Mouse (Mus musculus) liver, embryonic 15.5 days (tissue): ENCODE data around the gene Zg16. TPM values are rescaled to one million over a fixed set of nuclear protein-coding genes. Genes with fewer than 3 reads are reported as not detected.

ENCODE experiments used
- ATAC-seq: fragments of 200-750 bp; cut with Nextera tagmentation; 2 replicates; pipeline ENCODE4 v1.8.0; 2017; ENCODE audit warnings: moderate number of reproducible peaks, mild to moderate bottlenecking, moderate library complexity; ENCODE audit not compliant: insufficient read depth
- H3K27ac ChIP-seq: fragments of 300-500 bp; sonication (generic); replicated peaks from 2 replicates; pipeline ENCODE4 v1.5.1; 2015; ENCODE audit warnings: mild to moderate bottlenecking, inconsistent platforms
- H3K27me3 ChIP-seq: fragments of 300-500 bp; sonication (generic); 2 replicates; pipeline ENCODE4 v1.6.1; 2015; ENCODE audit warnings: mild to moderate bottlenecking, inconsistent platforms
- H3K36me3 ChIP-seq: fragments of 300-500 bp; sonication (generic); replicated peaks from 2 replicates; pipeline ENCODE4 v1.6.1; 2015; ENCODE audit warnings: moderate library complexity, mild to moderate bottlenecking, inconsistent platforms
- H3K4me1 ChIP-seq: fragments of 300-500 bp; sonication (generic); replicated peaks from 2 replicates; pipeline ENCODE4 v1.6.1; 2015; ENCODE audit warnings: inconsistent platforms
- H3K4me2 ChIP-seq: fragments of 300-500 bp; sonication (generic); 2 replicates; pipeline ENCODE4 v1.6.1; 2015; ENCODE audit warnings: moderate library complexity, mild to moderate bottlenecking, inconsistent platforms
- H3K4me3 ChIP-seq: fragments of 300-500 bp; sonication (generic); replicated peaks from 2 replicates; pipeline ENCODE4 v1.5.1; 2015; ENCODE audit warnings: mild to moderate bottlenecking, inconsistent platforms
- H3K9ac ChIP-seq: fragments of 300-500 bp; sonication (generic); 2 replicates; pipeline ENCODE4 v1.6.1; 2015; ENCODE audit warnings: moderate library complexity, mild to moderate bottlenecking, inconsistent platforms
- H3K9me3 ChIP-seq: fragments of 300-500 bp; sonication (generic); replicated peaks from 2 replicates; pipeline ENCODE4 v1.6.1; 2016; ENCODE audit warnings: inconsistent platforms
- WGBS: fragments of 180-500 bp; shearing (Covaris S2); methylation state at CpG from one replicate; pipeline ENCODE4 v1.1.7; 2015; ENCODE audit warnings: mixed read lengths; ENCODE audit not compliant: insufficient replicate concordance; 5-methylcytosine and 5-hydroxymethylcytosine counted together
- polyA plus RNA-seq: library from polyadenylated mRNA; unstranded; fragments of >200 nt; fragmentation: Nextera tagmentation; extraction: Ambion mirVana; gene quantifications from 2 replicates; pipeline ENCODE4 v1.2.1, GENCODE M21; 2015

The Zg16 gene
- polyA plus RNA-seq, 1 experiment from 2014 or later, result 0.33 TPM

GRCm38 (mm10) chr7:127013385-127013784, 73.7 kb downstream of the Zg16 start:
- Histone ChIP-seq H3K36me3 (peaks cover 16% of the 10 kb centered on the region), H3K9me3 (no peaks in the 10 kb centered on the region), H3K9ac (no peak overlapping the region), H3K4me2 (peak overlapping the region; percentile 96), H3K4me1 (peaks cover 74% of the 10 kb centered on the region), H3K27me3 (no peaks in the 10 kb centered on the region), H3K27ac (no peak overlapping the region; the same call in 1 of the 2 replicates), H3K4me3 (peak overlapping the region; percentile 64)
- no peak for ATAC-seq
- 76% methylated on average over 6 of the region's 6 CpGs for WGBS

GRCm38 (mm10) chr7:127012845-127013244, 74.3 kb downstream of the Zg16 start:
- no peak for ATAC-seq
- Histone ChIP-seq H3K9ac (no peak overlapping the region), H3K27me3 (no peaks in the 10 kb centered on the region), H3K4me2 (0 out of 2 replicates have a peak overlapping the region, but pooled peaks have one; percentile 96), H3K27ac (no peak overlapping the region; the same call in 1 of the 2 replicates), H3K36me3 (peaks cover 16% of the 10 kb centered on the region), H3K4me3 (no peak overlapping the region), H3K4me1 (peaks cover 74% of the 10 kb centered on the region), H3K9me3 (no peaks in the 10 kb centered on the region)
- 87% methylated on average over 10 of the region's 10 CpGs for WGBS

GRCm38 (mm10) chr7:127012374-127012773, 74.8 kb downstream of the Zg16 start:
- no peak for ATAC-seq
- H3K4me1 ChIP-seq, result peaks cover 74% of the 10 kb centered on the region
- H3K27me3 ChIP-seq, result no peaks in the 10 kb centered on the region
- no peak overlapping the region for H3K4me3 ChIP-seq
- no peak overlapping the region for H3K4me2 ChIP-seq
- H3K9me3 ChIP-seq, result no peaks in the 10 kb centered on the region
- peaks cover 16% of the 10 kb centered on the region for H3K36me3 ChIP-seq
- H3K9ac ChIP-seq, result no peak overlapping the region
- H3K27ac ChIP-seq, result 0 out of 2 replicates have a peak overlapping the region, but pooled peaks have one; percentile 34
- WGBS, result 67% methylated on average over 6 of the region's 6 CpGs

- Histone ChIP-seq H3K9ac (no peak overlapping the region), H3K27ac (peak overlapping the region; percentile 34; the same call in 1 of the 2 replicates), H3K9me3 (no peaks in the 10 kb centered on the region), H3K4me2 (no peak overlapping the region), H3K4me1 (peaks cover 76% of the 10 kb centered on the region), H3K4me3 (no peak overlapping the region), H3K36me3 (peaks cover 16% of the 10 kb centered on the region), H3K27me3 (no peaks in the 10 kb centered on the region)
- ATAC-seq, result no peak
- WGBS, result 65% methylated on average over 2 of the region's 2 CpGs
Measured at GRCm38 (mm10) chr7:127011717-127012116, 75.4 kb downstream of the Zg16 start.

- Histone ChIP-seq H3K4me3 (no peak overlapping the region), H3K27ac (peak overlapping the region; percentile 34; the same call in 1 of the 2 replicates), H3K4me2 (no peak overlapping the region), H3K4me1 (peaks cover 77% of the 10 kb centered on the region), H3K9ac (no peak overlapping the region), H3K27me3 (no peaks in the 10 kb centered on the region), H3K9me3 (no peaks in the 10 kb centered on the region), H3K36me3 (peaks cover 16% of the 10 kb centered on the region)
- 74% methylated on average over 2 of the region's 2 CpGs for WGBS
- no peak for ATAC-seq
Measured at GRCm38 (mm10) chr7:127011051-127011450, 76.1 kb downstream of the Zg16 start.

GRCm38 (mm10) chr7:127009307-127010085, 77.6 kb downstream of the Zg16 start:
- no peak overlapping the region for H3K9ac ChIP-seq
- WGBS, result 70% methylated on average over 17 of the region's 17 CpGs

GRCm38 (mm10) chr7:127008239-127009019, 78.7 kb downstream of the Zg16 start:
- H3K4me2 ChIP-seq, result peak overlapping the region; percentile 55
- peak overlapping the region; percentile 88 for H3K27ac ChIP-seq
- no peaks in the 10 kb centered on the region for H3K9me3 ChIP-seq
- peak; percentile 91 for ATAC-seq
- peaks cover 55% of the 10 kb centered on the region for H3K4me1 ChIP-seq
- H3K36me3 ChIP-seq, result peaks cover 5% of the 10 kb centered on the region; the same call in 1 of the 2 replicates
- WGBS, result 29% methylated on average over 9 of the region's 9 CpGs
- H3K9ac ChIP-seq, result peak overlapping the region; percentile 41
- H3K27me3 ChIP-seq, result no peaks in the 10 kb centered on the region
- peak overlapping the region; percentile 9; the same call in 1 of the 2 replicates for H3K4me3 ChIP-seq

More at GRCm38 (mm10) chr7:127009307-127010085, 77.6 kb downstream of the Zg16 start:
- no peak overlapping the region for H3K4me3 ChIP-seq
- no peaks in the 10 kb centered on the region for H3K9me3 ChIP-seq
- H3K4me2 ChIP-seq, result peak overlapping the region; percentile 55; the same call in 1 of the 2 replicates
- peaks cover 66% of the 10 kb centered on the region for H3K4me1 ChIP-seq
- H3K27ac ChIP-seq, result peak overlapping the region; percentile 88
- peaks cover 5% of the 10 kb centered on the region; the same call in 1 of the 2 replicates for H3K36me3 ChIP-seq
- H3K27me3 ChIP-seq, result no peaks in the 10 kb centered on the region
- ATAC-seq, result no peak

- no peak overlapping the region for H3K4me3 ChIP-seq
- H3K9ac ChIP-seq, result no peak overlapping the region
- ATAC-seq, result no peak
- no peaks in the 10 kb centered on the region for H3K27me3 ChIP-seq
- WGBS, result 79% methylated on average over 6 of the region's 6 CpGs
- no peaks in the 10 kb centered on the region for H3K9me3 ChIP-seq
- no peak overlapping the region; the same call in 1 of the 2 replicates for H3K27ac ChIP-seq
- H3K36me3 ChIP-seq, result peaks cover 4% of the 10 kb centered on the region; the same call in 1 of the 2 replicates
- H3K4me2 ChIP-seq, result no peak overlapping the region
- peaks cover 48% of the 10 kb centered on the region for H3K4me1 ChIP-seq
Measured at GRCm38 (mm10) chr7:127007313-127008024, 79.7 kb downstream of the Zg16 start.

- Histone ChIP-seq H3K27me3 (no peaks in the 10 kb centered on the region), H3K36me3 (no peaks in the 10 kb centered on the region)
- 77% methylated on average over 4 of the region's 4 CpGs for WGBS
Measured at GRCm38 (mm10) chr7:127004122-127004875, 82.8 kb downstream of the Zg16 start.

GRCm38 (mm10) chr7:127003620-127004019, 83.5 kb downstream of the Zg16 start:
- H3K4me1 ChIP-seq, result peaks cover 24% of the 10 kb centered on the region
- no peaks in the 10 kb centered on the region for H3K36me3 ChIP-seq
- WGBS, result 71% methylated on average over 5 of the region's 5 CpGs
- no peak overlapping the region for H3K9ac ChIP-seq
- H3K27ac ChIP-seq, result no peak overlapping the region
- H3K4me3 ChIP-seq, result no peak overlapping the region
- no peaks in the 10 kb centered on the region for H3K27me3 ChIP-seq
- no peaks in the 10 kb centered on the region for H3K9me3 ChIP-seq
- H3K4me2 ChIP-seq, result no peak overlapping the region
- no peak for ATAC-seq

More at GRCm38 (mm10) chr7:127004122-127004875, 82.8 kb downstream of the Zg16 start:
- Histone ChIP-seq H3K27ac (no peak overlapping the region), H3K4me1 (peaks cover 30% of the 10 kb centered on the region), H3K9me3 (no peaks in the 10 kb centered on the region), H3K9ac (no peak overlapping the region), H3K4me2 (no peak overlapping the region), H3K4me3 (no peak overlapping the region)
- no peak for ATAC-seq
